Mouse (Mus musculus) ES-Bruce4 (cell line): ENCODE results near the gene Rbms1. TPM values are rescaled to one million over a fixed set of nuclear protein-coding genes. Genes with fewer than 3 reads are reported as not detected.

Source experiments
- H3K27ac ChIP-seq: 2 replicates; pipeline ENCODE4 v1.5.1; 2012; ENCODE audit warnings: low read length, inconsistent platforms; ENCODE audit not compliant: insufficient read depth
- H3K27me3 ChIP-seq: 2 replicates; pipeline ENCODE4 v1.6.1; 2012; ENCODE audit warnings: mild to moderate bottlenecking, low read length, inconsistent platforms; ENCODE audit not compliant: control insufficient read depth, poor library complexity, insufficient read depth, severe bottlenecking
- H3K36me3 ChIP-seq: 2 replicates; pipeline ENCODE4 v1.6.1; 2012; ENCODE audit warnings: inconsistent platforms, mild to moderate bottlenecking, low read length, moderate library complexity; ENCODE audit not compliant: control insufficient read depth, poor library complexity, insufficient read depth, severe bottlenecking
- H3K4me1 ChIP-seq: one replicate; pipeline ENCODE4 v1.8.1; 2011; ENCODE audit warnings: low read length; ENCODE audit not compliant: control insufficient read depth, insufficient read depth
- H3K4me3 ChIP-seq: 2 replicates; pipeline ENCODE4 v1.5.1; 2011; ENCODE audit warnings: low read depth, mild to moderate bottlenecking, low read length
- H3K9ac ChIP-seq: 2 replicates; pipeline ENCODE4 v1.6.1; 2012; ENCODE audit warnings: low read depth, mild to moderate bottlenecking, inconsistent platforms; ENCODE audit not compliant: poor library complexity, severe bottlenecking
- H3K9me3 ChIP-seq: replicated peaks from 2 replicates; pipeline ENCODE4 v1.6.1; 2012; ENCODE audit warnings: mild to moderate bottlenecking, low read length, inconsistent platforms; ENCODE audit not compliant: control insufficient read depth, poor library complexity, insufficient read depth, severe bottlenecking
- CTCF ChIP-seq: IDR thresholded peaks from one replicate; pipeline ENCODE4 v1.8.1; 2011; ENCODE audit warnings: low read depth, low read length
- EP300 ChIP-seq: IDR thresholded peaks from 2 replicates; pipeline ENCODE4 v1.6.1; 2011; ENCODE audit warnings: low read depth, low read length; ENCODE audit not compliant: insufficient read depth
- POLR2A ChIP-seq: IDR thresholded peaks from one replicate; pipeline ENCODE4 v1.8.1; 2011; ENCODE audit warnings: low read length; ENCODE audit not compliant: insufficient read depth
- polyA plus RNA-seq: library from polyadenylated mRNA; stranded (reverse); fragments of >200 nt; gene quantifications from 2 replicates; pipeline ENCODE4 v1.2.4, GENCODE M21; 2011; ENCODE audit warnings: low read depth; ENCODE audit not compliant: missing spikeins, insufficient read depth, insufficient read length

The Rbms1 gene
- polyA plus RNA-seq, 1 experiment = 174 TPM

- Histone ChIP-seq H3K27me3 (no peaks in the 10 kb centered on the region), H3K4me3 (no peak overlapping the region), H3K9ac (no peak overlapping the region), H3K9me3 (no peaks in the 10 kb centered on the region), H3K36me3 (peaks cover 4% of the 10 kb centered on the region; the same call in 1 of the 2 replicates), H3K4me1 (no peaks in the 10 kb centered on the region), H3K27ac (no peak overlapping the region)
- TF ChIP-seq EP300 (no peak), POLR2A (no peak), CTCF (no peak)
Measured at GRCm38 (mm10) chr2:60755101-60755500, 207.9 kb downstream of the Rbms1 start.

DNA sequence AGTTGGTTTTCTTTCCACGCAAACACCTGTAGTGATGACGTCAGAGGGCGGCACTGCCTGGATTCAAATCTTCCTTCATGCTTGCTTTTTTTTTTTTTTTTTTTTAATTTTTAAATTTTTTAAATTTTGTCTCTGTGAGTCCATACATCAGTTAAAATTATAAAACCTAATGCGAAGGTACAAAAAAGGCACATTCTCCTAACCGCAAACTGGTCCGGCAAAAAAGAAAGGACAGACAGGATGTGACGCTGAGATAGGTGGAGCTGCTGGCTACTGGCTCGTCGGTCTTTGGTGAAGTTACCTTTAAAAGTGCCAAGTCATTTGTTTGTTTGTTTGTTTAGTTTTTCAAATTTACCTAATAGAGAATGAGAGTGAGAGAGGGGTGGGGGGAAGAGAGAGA, 211.7 kb downstream of the Rbms1 start:
- H3K9me3 ChIP-seq = no peaks in the 10 kb centered on the region
- H3K9ac ChIP-seq = no peak overlapping the region
- peaks cover 4% of the 10 kb centered on the region; the same call in 1 of the 2 replicates for H3K36me3 ChIP-seq
- H3K4me1 ChIP-seq = no peaks in the 10 kb centered on the region
- H3K27ac ChIP-seq = no peak overlapping the region
- no peak for TF ChIP-seq EP300
- no peak for TF ChIP-seq POLR2A
- no peak for TF ChIP-seq CTCF
- H3K27me3 ChIP-seq = no peaks in the 10 kb centered on the region
- H3K4me3 ChIP-seq = no peak overlapping the region

DNA sequence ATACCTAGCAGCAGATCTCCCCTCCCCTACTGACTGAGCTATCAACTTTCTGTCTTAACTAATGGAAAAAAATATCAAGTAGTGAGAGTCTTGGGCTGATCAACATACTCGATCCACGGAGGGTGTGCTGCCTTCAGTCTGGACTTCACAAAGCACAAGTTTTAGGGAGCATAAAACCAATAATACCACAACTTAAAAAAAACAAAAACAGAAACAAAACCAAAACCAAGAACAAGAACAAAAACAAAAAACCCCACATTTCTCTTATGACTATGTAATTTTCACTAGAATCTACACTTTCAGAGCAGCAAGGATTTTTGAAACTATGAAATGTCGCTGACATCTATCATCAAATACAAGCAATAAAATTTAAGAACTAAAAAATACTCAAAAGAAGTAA, 212.4 kb downstream of the Rbms1 start:
- no peaks in the 10 kb centered on the region for H3K4me1 ChIP-seq
- TF ChIP-seq EP300 (no peak), POLR2A (no peak), CTCF (no peak)
- H3K4me3 ChIP-seq = no peak overlapping the region
- H3K36me3 ChIP-seq = no peaks in the 10 kb centered on the region
- H3K9me3 ChIP-seq = no peaks in the 10 kb centered on the region
- no peaks in the 10 kb centered on the region for H3K27me3 ChIP-seq
- H3K9ac ChIP-seq = no peak overlapping the region
- no peak overlapping the region for H3K27ac ChIP-seq

DNA sequence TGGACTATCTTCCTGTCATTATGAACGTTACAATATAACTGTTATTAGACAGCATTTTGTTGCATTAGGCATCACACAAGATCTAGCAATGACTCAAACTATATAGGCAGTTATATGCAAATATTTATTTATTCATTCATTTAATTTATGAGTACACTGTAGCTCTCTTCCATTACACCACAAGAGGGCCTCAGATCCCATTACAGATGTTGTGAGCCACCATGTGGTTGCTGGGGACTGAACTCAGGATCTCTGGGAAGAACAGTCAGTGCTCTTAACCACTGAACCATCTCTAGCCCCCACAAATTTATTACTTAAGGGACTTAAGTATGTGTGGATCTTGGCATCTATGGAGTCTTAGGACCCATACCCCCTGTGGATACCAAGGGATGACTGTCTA, 214.4 kb downstream of the Rbms1 start:
- TF ChIP-seq POLR2A (no peak), EP300 (no peak), CTCF (no peak)
- no peaks in the 10 kb centered on the region for H3K27me3 ChIP-seq
- H3K9ac ChIP-seq = no peak overlapping the region

DNA sequence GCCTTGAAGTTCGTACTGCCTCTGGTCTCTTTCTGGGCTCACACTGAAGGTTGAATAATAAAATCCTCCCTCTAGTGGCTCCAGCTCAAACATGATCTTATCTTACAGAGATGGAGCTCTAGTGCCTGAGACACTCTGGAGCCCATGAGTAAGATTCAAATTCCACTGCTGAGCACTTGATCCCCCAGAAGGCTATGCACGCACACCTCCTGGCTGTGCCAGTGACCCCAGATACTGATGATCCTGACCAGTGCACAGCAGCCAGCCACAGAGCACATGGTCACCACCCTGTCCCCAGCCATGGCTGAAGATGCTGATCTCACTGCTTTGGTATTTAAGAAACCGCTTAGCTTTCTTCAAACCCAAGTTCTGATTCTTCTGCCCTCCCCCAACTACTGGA, 215.4 kb downstream of the Rbms1 start:
- no peak overlapping the region for H3K27ac ChIP-seq
- no peaks in the 10 kb centered on the region for H3K4me1 ChIP-seq
- H3K27me3 ChIP-seq = no peaks in the 10 kb centered on the region
- no peaks in the 10 kb centered on the region for H3K9me3 ChIP-seq
- no peak overlapping the region for H3K4me3 ChIP-seq
- no peak overlapping the region for H3K9ac ChIP-seq
- no peaks in the 10 kb centered on the region for H3K36me3 ChIP-seq
- TF ChIP-seq POLR2A (no peak), CTCF (no peak), EP300 (no peak)

More for the DNA sequence above, 214.4 kb downstream of the Rbms1 start:
- Histone ChIP-seq H3K36me3 (no peaks in the 10 kb centered on the region), H3K4me3 (no peak overlapping the region), H3K4me1 (no peaks in the 10 kb centered on the region), H3K9me3 (no peaks in the 10 kb centered on the region), H3K27ac (no peak overlapping the region)

- H3K4me3 ChIP-seq = no peak overlapping the region
Measured at GRCm38 (mm10) chr2:60744674-60745073, 218.3 kb downstream of the Rbms1 start.

More at GRCm38 (mm10) chr2:60744674-60745073, 218.3 kb downstream of the Rbms1 start:
- TF ChIP-seq POLR2A (no peak), EP300 (no peak)
- no peak overlapping the region for H3K27ac ChIP-seq
- no peaks in the 10 kb centered on the region for H3K36me3 ChIP-seq
- no peaks in the 10 kb centered on the region for H3K9me3 ChIP-seq
- H3K27me3 ChIP-seq = no peaks in the 10 kb centered on the region
- H3K9ac ChIP-seq = no peak overlapping the region
- H3K4me1 ChIP-seq = no peaks in the 10 kb centered on the region
